Mouse (Mus musculus): ENCODE data around the gene Rbm8a. TPM values are rescaled to one million over a fixed set of nuclear protein-coding genes. Genes with fewer than 3 reads are reported as not detected.

Gene Rbm8a
- 21.6 and 35.1 TPM in 2 replicates for polyA plus RNA-seq (2021; fragmentation: Nextera tagmentation)
- long read RNA-seq, experiment 1, transcript Rbm8a-202 (6 exons, 2,604 nt): minor isoform, 6 of 47 reads
- long read RNA-seq, experiment 1, transcript Rbm8a-201 (6 exons, 2,608 nt): major isoform, 11 of 47 reads
- long read RNA-seq, experiment 1, partial matches to known transcripts: 8 of 47 reads
- long read RNA-seq, experiment 1, other reads (novel, unspliced or antisense): 20 of 47 reads
- long read RNA-seq, experiment 2, transcript Rbm8a-202 (6 exons, 2,604 nt): minor isoform, 12 of 43 reads
- long read RNA-seq, experiment 2, transcript Rbm8a-201 (6 exons, 2,608 nt): major isoform, 17 of 43 reads
- long read RNA-seq, experiment 2, partial matches to known transcripts: 5 of 43 reads
- long read RNA-seq, experiment 2, other reads (novel, unspliced or antisense): 7 of 43 reads

GRCm38 (mm10) chr3:96629729-96630600, at the start of gene Rbm8a:
TSS of gene Rbm8a (plus strand) at chr3:96629933.

GRCm38 (mm10) chr3:96593790-96594560, 35.8 kb upstream of the Rbm8a start, which contains the start of gene Polr3gl:
TSS of gene Polr3gl (minus strand) at chr3:96594181.

GRCm38 (mm10) chr3:96596228-96596707, 33.5 kb upstream of the Rbm8a start, which contains the start of gene Ankrd34a:
TSS of gene Ankrd34a (plus strand) at chr3:96596636.

GRCm38 (mm10) chr3:96600639-96601250, 29.0 kb upstream of the Rbm8a start, which contains the start of gene Lix1l:
TSS of gene Lix1l (plus strand) at chr3:96601149.

GRCm38 (mm10) chr3:96634928-96635879, 5.5 kb downstream of the Rbm8a start, which contains the start of the genes Pex11b and Gm42957:
TSS of gene Pex11b (plus strand) at chr3:96635376.
TSS of gene Gm42957 (plus strand) at chr3:96635474.

GRCm38 (mm10) chr3:96645018-96645649, 15.4 kb downstream of the Rbm8a start, which contains the start of gene Itga10:
TSS of gene Itga10 (plus strand) at chr3:96645584.

GRCm38 (mm10) chr3:96669727-96670468, 40.2 kb downstream of the Rbm8a start, which contains the start of gene Ankrd35:
TSS of gene Ankrd35 (plus strand) at chr3:96670131.

Other genes starting within 250 kb of the Rbm8a start
- gene BC107364, start 177.6 kb upstream of the Rbm8a start, polyA plus RNA-seq (2021; fragmentation: Nextera tagmentation): not detected in 2 replicates
- 0.94 and 1.7 TPM in 2 replicates for gene Hfe2, start 104.8 kb upstream of the Rbm8a start, polyA plus RNA-seq (2021; fragmentation: Nextera tagmentation)
- gene Txnip, start 72.0 kb upstream of the Rbm8a start, polyA plus RNA-seq (2021; fragmentation: Nextera tagmentation): 4.3 and 4.7 TPM in 2 replicates
- gene Gm16253, start 52.9 kb upstream of the Rbm8a start, polyA plus RNA-seq (2021; fragmentation: Nextera tagmentation): 0.40 and 0.42 TPM in 2 replicates
- gene Polr3gl, start 35.8 kb upstream of the Rbm8a start, polyA plus RNA-seq (2021; fragmentation: Nextera tagmentation): 17.1 and 20.0 TPM in 2 replicates
- 28.3 and 55.7 TPM in 2 replicates for gene Ankrd34a, start 33.3 kb upstream of the Rbm8a start, polyA plus RNA-seq (2021; fragmentation: Nextera tagmentation)
- 1.2 TPM in 2 replicates for gene Lix1l, start 28.8 kb upstream of the Rbm8a start, polyA plus RNA-seq (2021; fragmentation: Nextera tagmentation)
- gene Pex11b, start 5.4 kb downstream of the Rbm8a start, polyA plus RNA-seq (2021; fragmentation: Nextera tagmentation): 86.5 and 102 TPM in 2 replicates
- gene Gm42957, start 5.5 kb downstream of the Rbm8a start, polyA plus RNA-seq (2021; fragmentation: Nextera tagmentation): not detected in 2 replicates
- 0.05 and 0.06 TPM in 2 replicates for gene Itga10, start 15.7 kb downstream of the Rbm8a start, polyA plus RNA-seq (2021; fragmentation: Nextera tagmentation)
- 6.1 and 6.7 TPM in 2 replicates for gene Ankrd35, start 40.2 kb downstream of the Rbm8a start, polyA plus RNA-seq (2021; fragmentation: Nextera tagmentation)
- gene Pias3, start 66.5 kb downstream of the Rbm8a start, polyA plus RNA-seq (2021; fragmentation: Nextera tagmentation): 10.8 and 15.6 TPM in 2 replicates
- gene Nudt17, start 78.6 kb downstream of the Rbm8a start, polyA plus RNA-seq (2021; fragmentation: Nextera tagmentation): 10.7 and 12.3 TPM in 2 replicates
- gene Polr3c, start 97.7 kb downstream of the Rbm8a start, polyA plus RNA-seq (2021; fragmentation: Nextera tagmentation): 18.8 and 21.4 TPM in 2 replicates
- gene Rnf115, start 97.7 kb downstream of the Rbm8a start, polyA plus RNA-seq (2021; fragmentation: Nextera tagmentation): 31.0 and 64.8 TPM in 2 replicates
- 0.16 TPM in 1 of 2 replicates, not detected in the other for gene Pdzk1, start 199.4 kb downstream of the Rbm8a start, polyA plus RNA-seq (2021; fragmentation: Nextera tagmentation)
- gene Cd160, start 199.4 kb downstream of the Rbm8a start, polyA plus RNA-seq (2021; fragmentation: Nextera tagmentation): 0.07 and 0.11 TPM in 2 replicates